Mouse (Mus musculus) cerebellum, postnatal 4 days (tissue): ENCODE results near the gene Gm9048.
"Not testable (repeated sequence)": the region's sequence is repeated elsewhere in the genome, so short reads cannot be mapped to it uniquely, and the experiment has no call there.

Source experiments
- DNase-seq, 2 experiments: peaks; one replicate each; pipeline ENCODE4 v3.0.0; 2022; ENCODE audit warnings: low spot score in 2 of 2, mixed read lengths in 1 of 2

Gm9048 gene

DNA sequence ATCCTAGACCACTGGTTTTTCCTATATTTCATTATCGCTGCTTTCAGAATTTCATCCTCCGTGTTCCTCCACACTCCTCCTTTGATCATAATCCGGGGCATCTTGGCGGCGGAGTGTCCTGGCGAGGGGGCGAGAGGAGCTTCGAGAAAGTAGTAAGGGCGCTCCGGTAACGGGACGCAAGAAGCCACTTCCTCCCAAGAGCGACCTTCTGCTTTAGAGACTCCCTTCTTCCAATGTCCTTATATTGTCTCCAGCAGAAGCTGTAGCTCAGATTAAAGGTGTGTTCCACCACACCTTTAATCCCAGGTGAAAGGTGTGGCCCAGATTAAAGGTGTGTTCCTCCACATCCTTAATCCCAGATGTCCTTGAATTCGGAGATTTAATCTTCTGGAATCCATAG, at the start of gene Gm9048:
Gene Gm9048, minus strand, starts transcription at position 101 of the 400 bp plus-strand sequence.
- not testable (repeated sequence) for DNase-seq

DNA sequence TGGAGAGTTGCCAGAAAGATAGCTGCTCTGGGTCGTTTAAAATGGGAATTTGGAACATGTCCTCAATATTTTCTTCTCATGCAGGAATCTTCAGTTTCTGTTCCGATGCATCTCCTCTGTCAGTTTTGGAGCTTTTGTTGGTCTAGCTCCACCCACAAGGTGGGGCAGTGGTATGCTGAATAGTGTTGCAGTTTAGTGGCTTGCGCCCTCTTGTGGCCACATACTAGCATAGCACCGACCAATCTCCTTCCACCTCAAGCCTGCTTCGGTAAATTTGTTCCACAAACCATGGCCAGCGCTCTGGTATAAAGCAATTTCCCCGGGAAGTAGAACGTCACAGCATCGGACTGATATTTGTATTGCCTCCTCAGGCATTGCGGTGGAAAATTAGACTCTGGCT, 22.0 kb upstream of the Gm9048 start:
- DNase-seq: peak; percentile 68 to 86

DNA sequence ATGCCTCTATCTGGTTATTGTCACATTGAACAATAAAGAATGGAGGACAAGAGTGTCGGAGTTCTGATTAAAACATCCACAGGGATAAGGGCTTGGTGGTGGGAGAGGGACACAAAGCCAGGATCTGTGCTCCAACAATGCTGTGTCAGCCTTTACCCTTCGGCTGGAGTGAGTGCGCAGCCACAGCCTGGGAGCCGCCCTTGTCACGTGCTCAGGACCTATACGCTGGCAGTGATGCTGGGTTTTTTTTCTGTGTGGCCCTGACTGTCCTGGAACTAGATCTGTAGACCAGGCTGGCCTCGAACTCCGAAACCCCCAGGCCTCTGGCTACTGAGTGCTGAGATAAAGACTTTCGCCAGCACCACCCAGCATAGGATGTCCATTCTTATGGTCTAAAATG, 21.0 kb upstream of the Gm9048 start:
- no peak for DNase-seq

- not testable (repeated sequence) for DNase-seq
These were observed 5.5 kb upstream of the Gm9048 start, which contains the start of gene Gm9049 for GRCm38 (mm10) chr10:118354005-118354404. TSS of gene Gm9049 (minus strand) at chr10:118354105.

DNA sequence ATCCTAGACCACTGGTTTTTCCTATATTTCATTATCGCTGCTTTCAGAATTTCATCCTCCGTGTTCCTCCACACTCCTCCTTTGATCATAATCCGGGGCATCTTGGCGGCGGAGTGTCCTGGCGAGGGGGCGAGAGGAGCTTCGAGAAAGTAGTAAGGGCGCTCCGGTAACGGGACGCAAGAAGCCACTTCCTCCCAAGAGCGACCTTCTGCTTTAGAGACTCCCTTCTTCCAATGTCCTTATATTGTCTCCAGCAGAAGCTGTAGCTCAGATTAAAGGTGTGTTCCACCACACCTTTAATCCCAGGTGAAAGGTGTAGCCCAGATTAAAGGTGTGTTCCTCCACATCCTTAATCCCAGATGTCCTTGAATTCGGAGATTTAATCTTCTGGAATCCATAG, 5.3 kb downstream of the Gm9048 start, which contains the start of gene Gm9046:
Gene Gm9046, minus strand, starts transcription at position 101 of the 400 bp plus-strand sequence.
- not testable (repeated sequence) for DNase-seq

DNA sequence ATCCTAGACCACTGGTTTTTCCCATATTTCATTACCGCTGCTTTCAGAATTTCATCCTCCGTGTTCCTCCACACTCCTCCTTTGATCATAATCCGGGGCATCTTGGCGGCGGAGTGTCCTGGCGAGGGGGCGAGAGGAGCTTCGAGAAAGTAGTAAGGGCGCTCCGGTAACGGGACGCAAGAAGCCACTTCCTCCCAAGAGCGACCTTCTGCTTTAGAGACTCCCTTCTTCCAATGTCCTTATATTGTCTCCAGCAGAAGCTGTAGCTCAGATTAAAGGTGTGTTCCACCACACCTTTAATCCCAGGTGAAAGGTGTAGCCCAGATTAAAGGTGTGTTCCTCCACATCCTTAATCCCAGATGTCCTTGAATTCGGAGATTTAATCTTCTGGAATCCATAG, 10.7 kb downstream of the Gm9048 start, which contains the start of gene Gm9045:
Gene Gm9045, minus strand, starts transcription at position 101 of the 400 bp plus-strand sequence.
- not testable (repeated sequence) for DNase-seq

DNA sequence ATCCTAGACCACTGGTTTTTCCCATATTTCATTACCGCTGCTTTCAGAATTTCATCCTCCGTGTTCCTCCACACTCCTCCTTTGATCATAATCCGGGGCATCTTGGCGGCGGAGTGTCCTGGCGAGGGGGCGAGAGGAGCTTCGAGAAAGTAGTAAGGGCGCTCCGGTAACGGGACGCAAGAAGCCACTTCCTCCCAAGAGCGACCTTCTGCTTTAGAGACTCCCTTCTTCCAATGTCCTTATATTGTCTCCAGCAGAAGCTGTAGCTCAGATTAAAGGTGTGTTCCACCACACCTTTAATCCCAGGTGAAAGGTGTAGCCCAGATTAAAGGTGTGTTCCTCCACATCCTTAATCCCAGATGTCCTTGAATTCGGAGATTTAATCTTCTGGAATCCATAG, 16.2 kb downstream of the Gm9048 start, which contains the start of gene Gm9044:
Gene Gm9044, minus strand, starts transcription at position 101 of the 400 bp plus-strand sequence.
- not testable (repeated sequence) for DNase-seq

GRCm38 (mm10) chr10:118326869-118327268, 21.6 kb downstream of the Gm9048 start, which contains the start of gene Gm9040:
TSS of gene Gm9040 (minus strand) at chr10:118326969.
- not testable (repeated sequence) for DNase-seq

- DNase-seq: no peak
These were observed 29.5 kb downstream of the Gm9048 start for GRCm38 (mm10) chr10:118319024-118319423.

DNA sequence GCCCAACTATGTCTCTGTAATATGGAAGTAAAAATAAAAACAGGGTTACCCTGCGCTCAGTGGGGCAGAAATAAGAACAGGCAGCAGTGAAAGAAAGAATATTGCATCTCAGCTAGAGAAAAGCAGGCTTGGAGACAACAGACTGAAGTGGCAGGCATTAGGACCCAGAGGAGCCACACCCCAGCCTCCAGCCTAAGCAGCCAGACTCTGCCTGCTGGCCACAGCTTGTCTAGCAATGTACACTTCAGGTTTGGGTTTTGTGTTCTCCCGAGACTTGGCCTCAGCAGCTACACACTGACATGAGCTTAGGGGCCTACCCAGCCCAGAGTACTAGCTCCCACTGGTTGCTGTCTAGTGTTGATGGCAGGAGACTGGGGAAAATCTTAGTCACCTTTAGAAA, 46.3 kb downstream of the Gm9048 start:
- DNase-seq: not testable (repeated sequence)
